Mouse (Mus musculus): Measurements from ENCODE around the gene Yipf1. TPM values are rescaled to one million over a fixed set of nuclear protein-coding genes. Genes with fewer than 3 reads are reported as not detected.

The Yipf1 gene
- polyA plus RNA-seq, 1 experiment from 2014 or later: 43.0 TPM

GRCm38 (mm10) chr4:107393771-107394170 lies 79.6 kb downstream of the Yipf1 start:
- no peak overlapping the region for H3K4me3 ChIP-seq (ENCODE audit: low read depth, low read length)
- no peak overlapping the region for H3K4me2 ChIP-seq (ENCODE audit: low read depth)
- 99% methylated on average over 2 of the region's 2 CpGs for WGBS
- peaks cover 7% of the 10 kb centered on the region for H3K36me3 ChIP-seq (ENCODE audit: control insufficient read depth, insufficient read depth, low read length)
- H3K9me3 ChIP-seq (ENCODE audit: control insufficient read depth, low read length): no peaks in the 10 kb centered on the region
- DNase-seq (ENCODE audit: low spot score) (no peak), ATAC-seq (ENCODE audit: insufficient read depth, low FRiP score, low TSS enrichment) (no peak)
- H3K27ac ChIP-seq (ENCODE audit: low read depth, low read length): no peak overlapping the region
- no peaks in the 10 kb centered on the region for H3K4me1 ChIP-seq (ENCODE audit: control insufficient read depth, insufficient read depth, low read length)
- no peak overlapping the region for H3K9ac ChIP-seq (ENCODE audit: low read length)
- H3K27me3 ChIP-seq (ENCODE audit: control insufficient read depth, insufficient read depth, low read length): no peaks in the 10 kb centered on the region

Other genes with a start within 250 kb of the Yipf1 start
- gene Mrpl37, start 247.5 kb upstream of the Yipf1 start, polyA plus RNA-seq (2014; fragmentation: Nextera tagmentation; extraction: Ambion mirVana): 122 and 124 TPM in 2 replicates
- gene Cyb5rl, start 247.4 kb upstream of the Yipf1 start, polyA plus RNA-seq (2014; fragmentation: Nextera tagmentation; extraction: Ambion mirVana): 3.7 and 7.0 TPM in 2 replicates
- 0.24 and 0.64 TPM in 2 replicates for gene Cdcp2, start 217.5 kb upstream of the Yipf1 start, polyA plus RNA-seq (2014; fragmentation: Nextera tagmentation; extraction: Ambion mirVana)
- 316 and 334 TPM in 2 replicates for gene Tmem59, start 136.0 kb upstream of the Yipf1 start, polyA plus RNA-seq (2014; fragmentation: Nextera tagmentation; extraction: Ambion mirVana)
- gene Tceanc2, start 135.2 kb upstream of the Yipf1 start, polyA plus RNA-seq (2014; fragmentation: Nextera tagmentation; extraction: Ambion mirVana): 24.8 and 29.1 TPM in 2 replicates
- gene Ldlrad1, start 105.2 kb upstream of the Yipf1 start, polyA plus RNA-seq (2014; fragmentation: Nextera tagmentation; extraction: Ambion mirVana): not detected in 2 replicates
- gene Lrrc42, start 60.8 kb upstream of the Yipf1 start, polyA plus RNA-seq (2014; fragmentation: Nextera tagmentation; extraction: Ambion mirVana): 81.8 and 83.9 TPM in 2 replicates
- gene Hspb11, start 60.8 kb upstream of the Yipf1 start, polyA plus RNA-seq (2014; fragmentation: Nextera tagmentation; extraction: Ambion mirVana): 26.1 and 31.6 TPM in 2 replicates
- gene Dio1, start 7.2 kb upstream of the Yipf1 start, polyA plus RNA-seq (2014; fragmentation: Nextera tagmentation; extraction: Ambion mirVana): not detected in 2 replicates
- 47.7 and 48.8 TPM in 2 replicates for gene Ndc1, start 53.4 kb downstream of the Yipf1 start, polyA plus RNA-seq (2014; fragmentation: Nextera tagmentation; extraction: Ambion mirVana)
- 2.4 and 6.4 TPM in 2 replicates for gene Glis1, start 120.2 kb downstream of the Yipf1 start, polyA plus RNA-seq (2014; fragmentation: Nextera tagmentation; extraction: Ambion mirVana)